Mouse (Mus musculus) heart, embryonic 12.5 days (tissue): ENCODE measurements at regions not wholly inside any gene's neighbourhood (a gene's known extent, or its start where the extent isn't known, plus 50 kb on each side); places are given as distances from the start of the nearest gene placed in this dataset.

Experiments used
- ATAC-seq: fragments of 200-750 bp; cut with Nextera tagmentation; 2 replicates; pipeline ENCODE4 v1.8.0; 2017; ENCODE audit warnings: moderate TSS enrichment, moderate library complexity; ENCODE audit not compliant: insufficient number of reproducible peaks, low FRiP score
- H3K27ac ChIP-seq: fragments of 300-500 bp; sonication (generic); 2 replicates; pipeline ENCODE4 v1.5.1; 2016; ENCODE audit warnings: mild to moderate bottlenecking, moderate library complexity; ENCODE audit not compliant: poor library complexity, severe bottlenecking
- H3K27me3 ChIP-seq: fragments of 300-500 bp; sonication (generic); replicated peaks from 2 replicates; pipeline ENCODE4 v1.6.1; 2016; ENCODE audit warnings: mild to moderate bottlenecking, moderate library complexity
- H3K36me3 ChIP-seq: fragments of 300-500 bp; sonication (generic); 2 replicates; pipeline ENCODE4 v1.6.1; 2016; ENCODE audit warnings: mild to moderate bottlenecking, moderate library complexity
- H3K4me1 ChIP-seq: fragments of 300-500 bp; sonication (generic); replicated peaks from 2 replicates; pipeline ENCODE4 v1.6.1; 2016; ENCODE audit warnings: mild to moderate bottlenecking
- H3K4me2 ChIP-seq: fragments of 300-500 bp; sonication (generic); 2 replicates; pipeline ENCODE4 v1.6.1; 2016; ENCODE audit warnings: mild to moderate bottlenecking, moderate library complexity
- H3K4me3 ChIP-seq: fragments of 300-500 bp; sonication (generic); 2 replicates; pipeline ENCODE4 v1.5.1; 2016; ENCODE audit warnings: mild to moderate bottlenecking
- H3K9ac ChIP-seq: fragments of 300-500 bp; sonication (generic); 2 replicates; pipeline ENCODE4 v1.6.1; 2016; ENCODE audit warnings: mild to moderate bottlenecking, moderate library complexity
- H3K9me3 ChIP-seq: fragments of 300-500 bp; sonication (generic); replicated peaks from 2 replicates; pipeline ENCODE4 v1.6.1; 2016; ENCODE audit warnings: mild to moderate bottlenecking, moderate library complexity
- WGBS: fragments of 180-500 bp; shearing (Covaris S2); methylation state at CpG from one replicate; pipeline ENCODE4 v1.1.7; 2016; 5-methylcytosine and 5-hydroxymethylcytosine counted together

DNA sequence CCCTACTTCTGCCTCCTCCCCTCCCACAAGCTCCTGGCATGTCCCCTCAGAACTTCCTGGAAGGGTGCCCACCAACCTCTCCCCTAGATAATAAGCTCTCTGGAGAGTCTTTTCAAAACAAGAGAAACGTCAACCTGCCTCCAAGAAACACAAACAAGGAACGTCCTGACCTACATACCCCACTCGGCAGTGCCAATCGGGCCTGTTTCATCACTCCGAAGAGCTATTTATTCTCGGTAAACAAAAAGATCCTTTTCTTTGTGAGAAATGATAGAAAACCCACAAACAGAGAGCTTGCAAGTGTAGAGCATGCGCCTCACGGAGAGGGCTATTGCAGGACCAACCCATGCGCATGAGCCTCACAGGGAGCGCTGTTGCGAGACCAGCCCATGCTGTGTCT is 100.9 kb downstream of the Pdcl3 start:
- no peaks in the 10 kb centered on the region for H3K36me3 ChIP-seq
- no peak for ATAC-seq

DNA sequence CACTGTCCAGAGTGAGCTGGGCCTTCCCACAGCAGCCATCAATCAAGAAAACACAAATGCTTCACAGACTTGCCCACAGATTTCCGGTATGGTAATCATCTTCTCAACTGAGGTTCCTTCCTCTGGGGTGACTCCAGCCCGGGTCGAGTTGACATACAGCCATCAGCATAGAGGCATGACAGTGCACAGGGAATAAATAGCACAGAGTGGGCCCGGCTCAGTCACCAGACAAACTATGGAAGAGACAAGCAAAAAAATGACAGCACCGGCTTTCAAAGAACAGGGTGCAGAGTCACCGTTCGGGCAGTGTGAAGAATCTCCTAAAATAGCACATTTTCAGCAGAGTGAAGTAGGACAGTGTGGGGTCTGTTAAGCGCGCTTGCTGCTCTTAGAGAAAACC is 103.7 kb upstream of the Npas2 start:
- H3K27ac ChIP-seq, result no peak overlapping the region
- no peak overlapping the region for H3K4me3 ChIP-seq
- no peak for ATAC-seq
- H3K4me2 ChIP-seq, result no peak overlapping the region
- H3K9ac ChIP-seq, result no peak overlapping the region
- no peaks in the 10 kb centered on the region for H3K4me1 ChIP-seq
- no peaks in the 10 kb centered on the region for H3K27me3 ChIP-seq
- H3K9me3 ChIP-seq, result peaks cover 4% of the 10 kb centered on the region; the same call in 1 of the 2 replicates
- 39% methylated on average over 9 of the region's 9 CpGs for WGBS
- H3K36me3 ChIP-seq, result no peaks in the 10 kb centered on the region

More for the DNA sequence above, 100.9 kb downstream of the Pdcl3 start:
- H3K9ac ChIP-seq, result no peak overlapping the region
- H3K27ac ChIP-seq, result no peak overlapping the region
- 74% methylated on average over 11 of the region's 11 CpGs for WGBS
- H3K4me3 ChIP-seq, result no peak overlapping the region
- no peaks in the 10 kb centered on the region for H3K4me1 ChIP-seq
- peaks cover 6% of the 10 kb centered on the region; the same call in 1 of the 2 replicates for H3K9me3 ChIP-seq
- no peaks in the 10 kb centered on the region for H3K27me3 ChIP-seq
- H3K4me2 ChIP-seq, result no peak overlapping the region

DNA sequence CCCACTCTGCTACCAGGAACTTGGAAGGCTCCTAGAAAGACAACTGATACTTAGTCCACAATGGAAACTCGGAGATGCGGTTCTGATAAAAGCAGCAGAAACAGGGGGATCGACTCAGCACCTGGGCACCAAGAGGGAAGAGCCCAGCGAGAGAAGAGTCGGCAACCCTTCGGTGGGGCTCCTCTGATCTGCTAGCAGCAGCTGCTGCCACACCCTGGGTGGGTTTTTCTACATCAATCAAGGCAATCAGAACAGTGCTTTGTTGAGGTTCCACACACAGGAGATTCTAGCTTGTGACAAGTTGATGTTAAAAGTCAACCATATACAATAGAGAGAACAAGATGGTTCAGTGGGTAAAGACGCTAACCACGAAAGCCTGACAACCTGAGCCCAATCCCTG is 102.4 kb upstream of the Npas2 start:
- WGBS, result 80% methylated on average over 8 of the region's 8 CpGs
- ATAC-seq, result no peak
- no peaks in the 10 kb centered on the region for H3K36me3 ChIP-seq

DNA sequence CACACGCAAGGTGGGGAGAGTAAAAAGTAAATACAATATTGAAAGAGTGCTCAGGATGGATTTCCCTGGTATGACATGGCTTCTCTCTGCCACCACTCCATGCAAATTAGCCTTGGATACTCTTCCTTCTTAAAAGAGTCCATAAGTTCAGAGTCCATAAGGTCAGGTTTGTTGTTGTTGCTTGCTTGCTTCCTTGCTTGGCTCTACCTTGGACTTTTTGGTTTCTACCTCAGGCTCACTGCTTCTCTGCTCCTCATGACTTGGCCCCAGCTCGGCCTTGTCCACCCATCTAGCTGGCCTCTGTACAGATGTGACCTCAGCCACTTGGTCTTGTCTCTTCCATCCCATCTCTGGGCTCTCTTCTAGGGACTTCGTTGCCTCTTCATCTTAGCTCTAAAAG is 101.9 kb upstream of the Npas2 start:
- Histone ChIP-seq H3K9me3 (no peaks in the 10 kb centered on the region), H3K4me3 (no peak overlapping the region), H3K27ac (no peak overlapping the region), H3K27me3 (no peaks in the 10 kb centered on the region), H3K9ac (no peak overlapping the region), H3K4me2 (no peak overlapping the region), H3K36me3 (no peaks in the 10 kb centered on the region), H3K4me1 (no peaks in the 10 kb centered on the region)
- ATAC-seq, result no peak
- WGBS, result 79% methylated on average over 3 of the region's 3 CpGs

More for the DNA sequence above, 102.4 kb upstream of the Npas2 start:
- H3K4me3 ChIP-seq, result no peak overlapping the region
- no peak overlapping the region for H3K27ac ChIP-seq
- no peaks in the 10 kb centered on the region for H3K27me3 ChIP-seq
- H3K9me3 ChIP-seq, result no peaks in the 10 kb centered on the region
- no peaks in the 10 kb centered on the region for H3K4me1 ChIP-seq
- H3K9ac ChIP-seq, result no peak overlapping the region
- H3K4me2 ChIP-seq, result no peak overlapping the region

DNA sequence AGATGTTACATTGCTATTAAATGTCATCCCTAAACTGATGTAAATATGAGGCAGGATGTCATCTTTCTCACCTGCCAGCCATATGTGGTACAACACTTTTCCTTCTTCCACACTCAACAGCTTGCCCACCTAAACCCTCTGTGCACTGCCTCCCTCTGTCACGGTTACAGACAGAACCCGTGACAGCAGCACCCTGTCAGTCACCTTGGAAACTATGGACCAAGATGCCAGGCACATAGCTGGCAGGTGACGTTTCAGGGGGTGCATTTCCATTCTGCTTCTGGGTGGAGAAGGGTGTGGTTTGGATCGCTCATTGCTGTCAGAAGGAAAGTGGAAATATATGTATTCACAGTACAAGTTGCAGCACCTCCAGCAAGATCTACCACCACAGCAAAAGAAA is 100.2 kb upstream of the Npas2 start:
- 72% methylated on average over 4 of the region's 4 CpGs for WGBS
- Histone ChIP-seq H3K27me3 (no peaks in the 10 kb centered on the region), H3K36me3 (no peaks in the 10 kb centered on the region), H3K9ac (no peak overlapping the region), H3K27ac (no peak overlapping the region), H3K4me2 (no peak overlapping the region), H3K9me3 (no peaks in the 10 kb centered on the region), H3K4me3 (no peak overlapping the region), H3K4me1 (peaks cover 9% of the 10 kb centered on the region; the same call in 1 of the 2 replicates)
- ATAC-seq, result no peak

DNA sequence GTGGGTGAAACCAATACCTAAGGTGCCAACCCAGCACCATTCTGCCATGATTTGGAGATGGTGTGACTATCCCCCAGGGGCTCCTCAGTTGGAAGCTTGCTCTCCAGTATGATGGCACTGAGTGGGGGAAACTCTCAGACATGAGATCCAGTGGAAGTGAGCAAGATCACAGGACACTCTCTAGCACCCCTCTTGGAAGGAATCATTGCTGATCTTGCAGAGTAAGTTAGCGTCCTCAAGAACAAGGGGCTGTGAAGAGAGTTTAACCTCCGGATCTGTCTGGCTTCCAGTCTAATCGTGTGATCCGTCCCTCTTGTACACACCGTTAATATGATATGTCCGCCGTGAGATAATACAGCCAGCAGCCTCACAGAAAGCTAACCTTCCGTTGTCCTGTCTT is 99.5 kb upstream of the Npas2 start:
- Histone ChIP-seq H3K27ac (no peak overlapping the region), H3K4me1 (peaks cover 9% of the 10 kb centered on the region; the same call in 1 of the 2 replicates), H3K4me2 (no peak overlapping the region), H3K27me3 (no peaks in the 10 kb centered on the region), H3K36me3 (no peaks in the 10 kb centered on the region), H3K9me3 (no peaks in the 10 kb centered on the region), H3K4me3 (no peak overlapping the region), H3K9ac (no peak overlapping the region)
- 82% methylated on average over 8 of the region's 8 CpGs for WGBS
- ATAC-seq, result no peak

DNA sequence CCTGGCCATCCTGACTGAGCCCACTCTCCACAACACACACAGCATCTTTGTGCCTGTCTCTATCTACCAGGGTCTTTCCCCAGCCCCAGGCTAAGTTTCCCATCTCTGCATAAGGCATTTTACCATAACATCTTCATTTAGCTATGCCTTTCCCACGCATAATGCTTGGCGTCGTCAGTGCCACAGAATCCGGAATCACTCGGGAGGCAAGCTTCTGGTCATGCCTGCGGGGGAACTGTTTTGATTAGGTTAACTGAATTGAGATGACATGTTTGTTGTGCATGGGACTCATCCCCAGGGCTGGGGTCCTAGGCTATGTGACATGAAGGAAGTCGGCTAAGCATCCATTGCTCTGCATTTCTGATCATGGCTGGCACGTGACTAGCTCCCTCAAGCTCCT is 97.6 kb upstream of the Npas2 start:
- Histone ChIP-seq H3K36me3 (no peaks in the 10 kb centered on the region), H3K9me3 (no peaks in the 10 kb centered on the region), H3K27ac (no peak overlapping the region), H3K4me1 (peaks cover 9% of the 10 kb centered on the region; the same call in 1 of the 2 replicates), H3K4me3 (no peak overlapping the region), H3K4me2 (no peak overlapping the region), H3K9ac (no peak overlapping the region), H3K27me3 (no peaks in the 10 kb centered on the region)
- no peak for ATAC-seq
- WGBS, result 92% methylated on average over 8 of the region's 8 CpGs

DNA sequence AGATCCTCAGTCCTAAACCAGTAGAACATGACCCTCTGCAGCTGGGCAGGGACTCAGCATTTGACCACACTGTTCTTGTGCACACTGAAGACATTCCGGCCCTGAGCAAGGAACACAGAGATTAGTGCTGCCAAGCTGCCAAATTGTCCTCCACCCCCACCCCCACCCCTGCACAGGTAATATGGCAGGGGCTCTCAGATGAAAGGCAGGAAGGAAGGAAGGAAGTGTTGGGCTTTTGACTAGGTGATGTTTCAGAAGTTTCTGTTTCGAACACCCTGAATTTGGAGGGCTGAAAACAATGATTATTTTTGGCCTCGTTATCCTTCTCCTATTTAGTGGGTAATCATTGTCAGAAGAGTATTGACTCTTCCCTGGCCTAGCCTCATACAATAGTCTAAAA is 96.8 kb upstream of the Npas2 start:
- no peaks in the 10 kb centered on the region for H3K9me3 ChIP-seq
- no peak overlapping the region for H3K4me2 ChIP-seq
- no peak overlapping the region for H3K4me3 ChIP-seq
- peaks cover 9% of the 10 kb centered on the region; the same call in 1 of the 2 replicates for H3K4me1 ChIP-seq
- WGBS, result 72% methylated on average over 3 of the region's 3 CpGs
- H3K36me3 ChIP-seq, result no peaks in the 10 kb centered on the region
- no peak overlapping the region for H3K9ac ChIP-seq
- no peak overlapping the region for H3K27ac ChIP-seq
- ATAC-seq, result no peak
- H3K27me3 ChIP-seq, result no peaks in the 10 kb centered on the region

DNA sequence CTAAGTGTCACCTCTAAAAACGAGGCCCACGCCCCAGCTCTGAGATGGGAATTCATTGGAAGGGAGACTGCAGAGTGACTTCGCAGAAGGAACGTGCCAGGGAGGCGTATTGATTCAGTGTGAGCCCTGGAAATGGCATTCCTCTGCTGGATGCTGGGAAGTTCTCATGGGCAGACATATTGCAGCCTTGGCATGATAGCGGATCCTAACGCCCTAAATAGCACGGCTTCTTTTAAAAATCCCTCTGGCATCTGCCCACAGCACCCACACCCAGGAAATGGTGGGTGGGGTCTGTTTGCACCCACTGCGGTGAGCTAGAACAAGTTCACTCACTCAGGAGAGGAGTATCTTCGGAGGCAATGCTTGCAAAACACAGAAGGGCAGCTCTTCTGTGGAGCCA is 96.0 kb upstream of the Npas2 start:
- Histone ChIP-seq H3K4me1 (peaks cover 9% of the 10 kb centered on the region; the same call in 1 of the 2 replicates), H3K27me3 (no peaks in the 10 kb centered on the region), H3K27ac (no peak overlapping the region), H3K36me3 (no peaks in the 10 kb centered on the region), H3K9me3 (no peaks in the 10 kb centered on the region), H3K9ac (no peak overlapping the region), H3K4me3 (no peak overlapping the region), H3K4me2 (no peak overlapping the region)
- ATAC-seq, result no peak
- WGBS, result 78% methylated on average over 10 of the region's 10 CpGs

DNA sequence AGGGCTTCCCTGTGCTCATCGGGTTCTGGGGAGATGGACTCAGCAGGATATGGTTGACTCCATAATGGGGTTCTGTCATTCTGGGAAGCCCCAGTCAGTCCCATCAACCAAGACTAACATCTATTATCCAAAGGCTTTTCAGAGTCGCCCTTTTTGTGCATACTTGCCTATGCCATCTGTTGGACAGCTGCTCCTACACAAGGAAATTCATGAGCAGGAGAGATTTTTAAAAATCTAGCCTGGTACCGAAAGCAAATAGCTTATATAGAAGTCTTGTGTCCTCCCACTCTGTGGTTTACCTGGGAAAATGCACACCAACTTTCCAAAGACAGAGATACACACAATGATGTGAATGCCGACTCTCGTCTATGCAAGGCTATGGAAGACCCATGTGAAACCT is 95.4 kb upstream of the Npas2 start:
- Histone ChIP-seq H3K9me3 (no peaks in the 10 kb centered on the region), H3K4me2 (no peak overlapping the region), H3K27me3 (no peaks in the 10 kb centered on the region), H3K27ac (no peak overlapping the region), H3K4me3 (no peak overlapping the region), H3K9ac (no peak overlapping the region), H3K36me3 (no peaks in the 10 kb centered on the region), H3K4me1 (peaks cover 9% of the 10 kb centered on the region; the same call in 1 of the 2 replicates)
- WGBS, result 87% methylated on average over 5 of the region's 5 CpGs
- no peak for ATAC-seq

DNA sequence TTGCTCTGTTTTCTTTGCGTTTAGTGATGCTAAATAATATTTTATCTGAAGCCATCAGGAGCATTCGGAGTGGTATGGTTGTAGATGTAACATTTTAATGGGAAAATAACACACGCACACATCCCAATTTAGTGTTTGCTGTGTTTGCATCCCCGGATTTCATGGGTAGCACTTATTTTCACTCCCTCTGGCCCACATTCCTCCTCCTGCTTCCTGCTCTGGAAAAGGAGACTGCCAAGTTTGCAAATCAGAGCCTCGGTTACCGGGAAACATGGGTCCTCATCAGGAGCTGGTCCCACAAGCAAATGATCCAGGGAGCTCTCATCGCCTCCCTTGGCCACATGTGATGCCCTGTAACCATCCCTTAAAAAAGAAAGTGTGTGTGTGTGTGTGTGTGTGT is 94.3 kb upstream of the Npas2 start:
- Histone ChIP-seq H3K27me3 (no peaks in the 10 kb centered on the region), H3K9me3 (no peaks in the 10 kb centered on the region), H3K36me3 (no peaks in the 10 kb centered on the region), H3K9ac (no peak overlapping the region), H3K4me1 (peaks cover 9% of the 10 kb centered on the region; the same call in 1 of the 2 replicates), H3K4me2 (no peak overlapping the region), H3K27ac (no peak overlapping the region), H3K4me3 (no peak overlapping the region)
- no peak for ATAC-seq
- WGBS, result 79% methylated on average over 7 of the region's 7 CpGs

DNA sequence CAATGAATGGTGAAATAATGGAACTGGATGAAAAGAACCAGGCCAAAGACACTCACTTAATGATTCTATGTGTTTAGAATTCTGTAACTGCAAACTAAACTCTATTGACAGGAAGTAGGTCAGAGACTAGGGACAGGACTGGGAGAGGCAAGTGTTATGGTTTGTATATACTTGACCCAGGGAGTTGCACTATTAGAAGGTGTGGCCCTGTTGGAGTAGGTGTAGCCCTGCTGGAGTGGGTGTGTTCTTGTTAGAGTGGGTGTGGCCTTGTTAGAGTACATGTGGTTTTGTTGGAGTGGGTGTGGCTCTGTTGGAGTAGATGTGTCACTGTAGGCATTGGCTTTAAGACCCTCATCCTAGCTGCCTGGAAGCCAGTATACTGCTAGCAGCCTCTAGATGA is 93.0 kb upstream of the Npas2 start:
- peaks cover 17% of the 10 kb centered on the region for H3K4me1 ChIP-seq
- no peak overlapping the region for H3K4me2 ChIP-seq
- H3K9ac ChIP-seq, result no peak overlapping the region
- no peak for ATAC-seq
- H3K9me3 ChIP-seq, result no peaks in the 10 kb centered on the region
- H3K27ac ChIP-seq, result no peak overlapping the region
- no peaks in the 10 kb centered on the region for H3K27me3 ChIP-seq
- H3K36me3 ChIP-seq, result no peaks in the 10 kb centered on the region
- H3K4me3 ChIP-seq, result no peak overlapping the region
